Mouse (Mus musculus) myocyte (in vitro differentiated cells): ENCODE data around the gene Zhx3. TPM values are rescaled to one million over a fixed set of nuclear protein-coding genes. Genes with fewer than 3 reads are reported as not detected.

Experiments used
- H3K27me3 ChIP-seq: one replicate; pipeline ENCODE4 v1.6.1; 2011; ENCODE audit not compliant: control insufficient read depth, insufficient read depth, insufficient read length
- H3K36me3 ChIP-seq: one replicate; pipeline ENCODE4 v1.6.1; 2011; ENCODE audit not compliant: control insufficient read depth, insufficient read depth
- H3K4me2 ChIP-seq: one replicate; pipeline ENCODE4 v1.6.1; 2011; ENCODE audit warnings: low read depth, control low read depth
- H3K4me3 ChIP-seq: one replicate; pipeline ENCODE4 v1.5.1; 2011; ENCODE audit warnings: mild to moderate bottlenecking, control low read depth, moderate library complexity
- H3K79me2 ChIP-seq: one replicate; pipeline ENCODE4 v1.6.1; 2011; ENCODE audit not compliant: control insufficient read depth, insufficient read depth
- H3ac ChIP-seq: one replicate; pipeline ENCODE4 v1.6.1; 2011; ENCODE audit not compliant: control insufficient read depth, insufficient read length
- CEBPB ChIP-seq: IDR thresholded peaks from 2 replicates; pipeline ENCODE4 v1.6.1; 2011; ENCODE audit warnings: mild to moderate bottlenecking, moderate library complexity; ENCODE audit not compliant: poor library complexity, insufficient read depth, severe bottlenecking
- E2F4 ChIP-seq: IDR thresholded peaks from one replicate; pipeline ENCODE4 v1.6.1; 2011; ENCODE audit warnings: mild to moderate bottlenecking, control low read depth, moderate library complexity; ENCODE audit not compliant: insufficient read depth
- MAX ChIP-seq: IDR thresholded peaks from one replicate; pipeline ENCODE4 v1.6.1; 2011; ENCODE audit warnings: low read depth, mild to moderate bottlenecking, control low read depth
- MYOD1 ChIP-seq, 3 experiments: IDR thresholded peaks; one replicate each; pipeline ENCODE4 v1.6.1; 2011; ENCODE audit warnings: control low read depth in 2 of 3, low read depth in 2 of 3, mild to moderate bottlenecking in 2 of 3, moderate library complexity in 1 of 3; ENCODE audit not compliant: insufficient read length in 2 of 3, control insufficient read depth in 1 of 3
- MYOG ChIP-seq, 3 experiments: IDR thresholded peaks; one replicate each; pipeline ENCODE4 v1.6.1; 2011; ENCODE audit warnings: control low read depth in 2 of 3, low read depth in 2 of 3, mild to moderate bottlenecking in 2 of 3; ENCODE audit not compliant: insufficient read length in 2 of 3, control insufficient read depth in 1 of 3, insufficient read depth in 1 of 3
- POLR2A ChIP-seq: IDR thresholded peaks from one replicate; pipeline ENCODE4 v1.6.1; 2011; ENCODE audit warnings: low read depth, mild to moderate bottlenecking, control low read depth, moderate library complexity; ENCODE audit not compliant: insufficient read length
- POLR2AphosphoS2 ChIP-seq: IDR thresholded peaks from one replicate; pipeline ENCODE4 v1.6.1; 2011; ENCODE audit warnings: low read depth, control low read depth; ENCODE audit not compliant: insufficient read length
- REST ChIP-seq: IDR thresholded peaks from one replicate; pipeline ENCODE4 v1.6.1; 2011; ENCODE audit warnings: mild to moderate bottlenecking, control low read depth, moderate library complexity; ENCODE audit not compliant: insufficient read depth, insufficient read length
- SRF ChIP-seq: IDR thresholded peaks from one replicate; pipeline ENCODE4 v1.6.1; 2011; ENCODE audit warnings: low read depth; ENCODE audit not compliant: control insufficient read depth, insufficient read length
- TCF12 ChIP-seq: IDR thresholded peaks from one replicate; pipeline ENCODE4 v1.6.1; 2011; ENCODE audit warnings: mild to moderate bottlenecking, control low read depth; ENCODE audit not compliant: poor library complexity, insufficient read depth, severe bottlenecking
- TCF3 ChIP-seq: IDR thresholded peaks from one replicate; pipeline ENCODE4 v1.6.1; 2011; ENCODE audit warnings: low read depth, control low read depth; ENCODE audit not compliant: insufficient read length
- USF1 ChIP-seq: IDR thresholded peaks from one replicate; pipeline ENCODE4 v1.6.1; 2011; ENCODE audit warnings: low read depth, mild to moderate bottlenecking, control low read depth, moderate library complexity
- polyA plus RNA-seq: library from polyadenylated mRNA; unstranded; fragments of >200 nt; fragmentation: generic; extraction: Trizol; gene quantifications from one replicate; pipeline ENCODE4 v1.2.1, GENCODE M21; 2012; ENCODE audit warnings: missing spikeins

Zhx3 gene
- polyA plus RNA-seq, 1 experiment: 6.1 TPM

DNA sequence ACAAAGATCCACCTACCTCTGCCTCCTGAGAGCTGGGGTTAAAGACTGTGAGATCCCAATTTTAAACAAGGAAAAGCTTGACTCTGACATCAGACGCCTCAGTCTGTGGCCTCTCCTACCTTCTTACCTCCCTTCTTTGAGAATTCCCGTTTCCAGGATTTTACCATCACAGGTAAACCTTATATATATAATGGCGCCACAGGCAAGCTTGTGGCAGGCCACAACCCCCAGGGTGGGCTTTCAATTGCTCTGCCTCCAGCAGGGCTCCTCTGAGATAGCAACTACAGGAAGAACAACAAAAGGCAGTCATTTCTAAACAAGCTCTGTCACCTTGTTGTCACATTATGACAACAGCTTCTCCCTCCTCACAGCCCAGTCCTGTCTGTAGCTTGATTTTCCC, 13.4 kb upstream of the Zhx3 start:
- Histone ChIP-seq H3ac (no peak overlapping the region), H3K27me3 (no peaks in the 10 kb centered on the region), H3K4me3 (no peak overlapping the region), H3K4me2 (no peak overlapping the region), H3K36me3 (no peaks in the 10 kb centered on the region), H3K79me2 (no peaks in the 10 kb centered on the region)
- TF ChIP-seq TCF3 (no peak), USF1 (no peak), MYOG (IDR thresholded peaks at IDR 0.05; ENCODE audit: control insufficient read depth in 1 of 3, insufficient read depth in 1 of 3, insufficient read length in 2 of 3, low read depth in 2 of 3) (no peak), POLR2AphosphoS2 (no peak), REST (no peak), MAX (no peak), MYOD1 (IDR thresholded peaks at IDR 0.05; ENCODE audit: control insufficient read depth in 1 of 3, insufficient read length in 2 of 3, low read depth in 2 of 3) (no peak), E2F4 (no peak), POLR2A (no peak), CEBPB (no peak), SRF (no peak), TCF12 (no peak)

DNA sequence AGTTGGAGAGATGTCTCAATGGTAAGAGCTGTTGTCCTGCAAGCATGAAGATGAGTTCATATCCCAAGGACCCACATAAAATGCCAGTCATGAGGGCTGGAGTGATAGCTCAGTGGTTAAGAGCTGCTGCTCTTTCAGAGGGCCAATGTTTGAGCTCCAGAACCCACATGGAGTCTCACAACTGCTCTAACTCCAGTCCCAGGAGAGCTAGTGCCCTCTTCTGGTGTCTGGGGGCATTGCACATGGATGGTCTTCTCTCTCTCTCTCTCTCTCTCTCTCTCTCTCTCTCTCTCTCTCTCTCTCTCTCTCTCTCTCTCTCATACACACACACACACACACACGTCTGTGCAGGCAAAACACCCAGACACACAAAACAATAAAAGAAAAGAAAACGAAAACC, 12.0 kb upstream of the Zhx3 start:
- H3K79me2 ChIP-seq: no peaks in the 10 kb centered on the region
- no peak overlapping the region for H3K4me2 ChIP-seq
- no peak for TF ChIP-seq MYOD1 (IDR thresholded peaks at IDR 0.05; ENCODE audit: control insufficient read depth in 1 of 3, insufficient read length in 2 of 3, low read depth in 2 of 3)
- TF ChIP-seq POLR2A: no peak
- TF ChIP-seq E2F4: no peak
- TF ChIP-seq MAX: no peak
- TF ChIP-seq MYOG (IDR thresholded peaks at IDR 0.05; ENCODE audit: control insufficient read depth in 1 of 3, insufficient read depth in 1 of 3, insufficient read length in 2 of 3, low read depth in 2 of 3): no peak
- no peak for TF ChIP-seq REST
- TF ChIP-seq TCF12: no peak
- no peak for TF ChIP-seq POLR2AphosphoS2
- TF ChIP-seq TCF3: no peak
- TF ChIP-seq CEBPB: no peak
- no peak for TF ChIP-seq SRF
- TF ChIP-seq USF1: no peak
- H3ac ChIP-seq: no peak overlapping the region
- H3K27me3 ChIP-seq: no peaks in the 10 kb centered on the region
- H3K4me3 ChIP-seq: no peak overlapping the region
- H3K36me3 ChIP-seq: no peaks in the 10 kb centered on the region

DNA sequence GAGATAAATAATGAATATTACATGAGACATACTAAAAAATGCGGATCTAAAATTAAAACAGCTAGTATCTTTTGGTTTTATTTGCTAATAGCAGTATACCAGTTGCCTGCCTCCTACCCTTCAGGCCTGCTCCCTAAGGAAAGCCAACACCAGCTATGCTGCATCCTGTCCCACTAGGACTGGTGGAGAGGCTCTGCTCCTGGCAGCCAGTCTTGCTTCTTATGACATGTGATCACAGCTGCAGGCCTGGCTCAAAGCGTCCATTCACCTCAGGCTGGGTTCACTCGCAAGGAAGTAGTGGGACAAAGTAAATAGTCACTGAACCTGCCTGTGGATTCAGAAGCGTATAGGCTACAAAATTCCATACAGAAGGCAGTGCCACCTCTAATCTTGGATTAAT, 11.1 kb upstream of the Zhx3 start:
- H3K4me2 ChIP-seq: no peak overlapping the region
- no peaks in the 10 kb centered on the region for H3K36me3 ChIP-seq
- H3ac ChIP-seq: no peak overlapping the region
- peak in 1 of 3 experiments; percentile 36 for TF ChIP-seq MYOG (IDR thresholded peaks at IDR 0.05; ENCODE audit: control insufficient read depth in 1 of 3, insufficient read depth in 1 of 3, insufficient read length in 2 of 3, low read depth in 2 of 3)
- TF ChIP-seq TCF12: no peak
- no peak for TF ChIP-seq MAX
- no peak for TF ChIP-seq TCF3
- peak; percentile 37 for TF ChIP-seq USF1
- peak; percentile 88 to 93 (median 93) for TF ChIP-seq MYOD1 (IDR thresholded peaks at IDR 0.05; ENCODE audit: control insufficient read depth in 1 of 3, insufficient read length in 2 of 3, low read depth in 2 of 3)
- no peak overlapping the region for H3K4me3 ChIP-seq
- H3K27me3 ChIP-seq: no peaks in the 10 kb centered on the region
- H3K79me2 ChIP-seq: no peaks in the 10 kb centered on the region

DNA sequence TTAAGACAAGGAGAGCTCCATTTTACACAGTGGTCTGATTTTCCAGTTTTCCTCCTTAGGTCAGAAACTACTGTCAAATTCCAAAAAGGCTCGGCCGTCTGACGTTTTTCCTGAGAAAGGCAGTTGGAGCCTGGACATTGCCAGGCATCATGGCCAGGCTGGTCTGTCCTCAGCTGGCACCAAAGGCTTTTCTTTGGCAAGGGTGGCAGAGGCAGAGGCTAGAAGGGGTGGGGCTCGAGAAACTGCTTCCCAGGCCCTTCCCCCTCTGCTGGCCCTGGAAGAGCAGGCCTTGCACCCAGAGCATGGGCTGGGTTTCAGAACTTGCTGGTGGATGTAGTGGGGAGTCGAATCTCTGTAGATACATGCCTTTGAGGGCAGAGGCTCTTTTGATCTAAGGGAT, 9.6 kb upstream of the Zhx3 start:
- Histone ChIP-seq H3K27me3 (no peaks in the 10 kb centered on the region), H3K4me2 (peak overlapping the region; percentile 74), H3K36me3 (no peaks in the 10 kb centered on the region), H3ac (no peak overlapping the region), H3K4me3 (no peak overlapping the region), H3K79me2 (no peaks in the 10 kb centered on the region)
- TF ChIP-seq POLR2AphosphoS2 (no peak), MYOD1 (IDR thresholded peaks at IDR 0.05; ENCODE audit: control insufficient read depth in 1 of 3, insufficient read length in 2 of 3, low read depth in 2 of 3) (no peak), MAX (no peak), TCF12 (no peak), CEBPB (no peak), SRF (no peak), TCF3 (no peak), USF1 (no peak), MYOG (IDR thresholded peaks at IDR 0.05; ENCODE audit: control insufficient read depth in 1 of 3, insufficient read depth in 1 of 3, insufficient read length in 2 of 3, low read depth in 2 of 3) (no peak), E2F4 (no peak), POLR2A (no peak), REST (no peak)

DNA sequence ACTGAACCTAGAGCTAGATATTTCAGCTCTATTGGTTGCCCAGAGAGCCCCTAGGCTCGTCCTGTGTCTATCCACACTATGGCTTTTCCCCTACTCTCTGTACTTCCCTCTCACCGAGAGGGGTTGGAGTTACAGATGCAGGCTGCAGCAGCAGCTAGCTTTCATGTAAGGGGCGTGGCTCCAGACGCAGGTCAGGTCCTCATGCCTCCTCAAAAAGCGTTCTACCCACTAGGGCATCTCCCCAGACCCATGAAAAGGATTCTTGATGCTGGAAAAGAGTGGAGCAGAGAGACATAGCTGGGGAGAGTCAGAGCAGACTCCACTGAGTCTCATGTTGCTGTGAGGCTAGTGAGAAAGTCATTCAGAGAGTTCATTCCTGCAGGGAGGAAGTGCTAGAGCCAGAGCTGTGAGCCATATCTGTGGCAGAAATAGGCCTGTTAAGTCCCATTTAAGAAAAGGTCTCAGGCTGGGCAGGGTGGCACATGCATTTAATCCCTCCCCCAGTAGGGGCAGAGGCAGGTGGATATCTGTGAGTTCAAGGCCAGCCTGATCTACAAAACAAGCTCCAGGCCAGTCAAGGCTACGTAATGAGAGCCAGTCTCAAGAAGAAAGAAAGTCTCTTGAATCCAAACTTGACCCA, 8.8 kb upstream of the Zhx3 start:
- H3ac ChIP-seq: no peak overlapping the region
- no peaks in the 10 kb centered on the region for H3K79me2 ChIP-seq
- H3K4me2 ChIP-seq: peak overlapping the region; percentile 74
- TF ChIP-seq SRF: no peak
- no peak for TF ChIP-seq MYOG (IDR thresholded peaks at IDR 0.05; ENCODE audit: control insufficient read depth in 1 of 3, insufficient read depth in 1 of 3, insufficient read length in 2 of 3, low read depth in 2 of 3)
- TF ChIP-seq POLR2AphosphoS2: no peak
- TF ChIP-seq TCF3: no peak
- TF ChIP-seq USF1: no peak
- TF ChIP-seq TCF12: no peak
- TF ChIP-seq E2F4: no peak
- no peak for TF ChIP-seq MAX
- TF ChIP-seq CEBPB: no peak
- TF ChIP-seq POLR2A: no peak
- no peak for TF ChIP-seq REST
- no peak for TF ChIP-seq MYOD1 (IDR thresholded peaks at IDR 0.05; ENCODE audit: control insufficient read depth in 1 of 3, insufficient read length in 2 of 3, low read depth in 2 of 3)
- peak overlapping the region; percentile 15 for H3K4me3 ChIP-seq
- no peaks in the 10 kb centered on the region for H3K36me3 ChIP-seq
- no peaks in the 10 kb centered on the region for H3K27me3 ChIP-seq
